Mouse (Mus musculus) cortical plate, adult 2 months (tissue): ENCODE data around the gene Camta1. TPM values are rescaled to one million over a fixed set of nuclear protein-coding genes. Genes with fewer than 3 reads are reported as not detected.

Experiments used
- H3K27ac ChIP-seq: fragments of 200-500 bp; 2 replicates; pipeline ENCODE4 v1.5.1; 2012; ENCODE audit warnings: low read length, control low read depth, inconsistent platforms; ENCODE audit not compliant: insufficient read depth
- H3K4me1 ChIP-seq: fragments of 200-500 bp; 2 replicates; pipeline ENCODE4 v1.6.1; 2011; ENCODE audit warnings: low read length; ENCODE audit not compliant: control insufficient read depth, insufficient read depth
- H3K4me3 ChIP-seq: fragments of 200-500 bp; 2 replicates; pipeline ENCODE4 v1.5.1; 2011; ENCODE audit warnings: mild to moderate bottlenecking, low read length, control low read depth; ENCODE audit not compliant: insufficient read depth
- CTCF ChIP-seq: fragments of 200-500 bp; IDR thresholded peaks from 2 replicates; pipeline ENCODE4 v1.5.1; 2011; ENCODE audit warnings: mild to moderate bottlenecking, control low read depth, low read length; ENCODE audit not compliant: insufficient read depth; ENCODE audit errors: extremely low read depth
- POLR2A ChIP-seq: fragments of 200-500 bp; IDR thresholded peaks from 2 replicates; pipeline ENCODE4 v1.6.1; 2011; ENCODE audit warnings: mild to moderate bottlenecking, low read length, control low read depth; ENCODE audit not compliant: insufficient read depth; ENCODE audit errors: extremely low read depth
- polyA plus RNA-seq: library from polyadenylated mRNA; depleted of rRNA; stranded (reverse); fragments of >200 nt; gene quantifications from 2 replicates; pipeline ENCODE4 v1.2.3, GENCODE M21; 2012

Camta1 gene
- polyA plus RNA-seq, 1 experiment = 111 TPM

- H3K4me3 ChIP-seq = no peak overlapping the region
- no peak for TF ChIP-seq POLR2A
- no peak for TF ChIP-seq CTCF
Observed at GRCm38 (mm10) chr4:151301337-151301736, 560.3 kb downstream of the Camta1 start.

DNA sequence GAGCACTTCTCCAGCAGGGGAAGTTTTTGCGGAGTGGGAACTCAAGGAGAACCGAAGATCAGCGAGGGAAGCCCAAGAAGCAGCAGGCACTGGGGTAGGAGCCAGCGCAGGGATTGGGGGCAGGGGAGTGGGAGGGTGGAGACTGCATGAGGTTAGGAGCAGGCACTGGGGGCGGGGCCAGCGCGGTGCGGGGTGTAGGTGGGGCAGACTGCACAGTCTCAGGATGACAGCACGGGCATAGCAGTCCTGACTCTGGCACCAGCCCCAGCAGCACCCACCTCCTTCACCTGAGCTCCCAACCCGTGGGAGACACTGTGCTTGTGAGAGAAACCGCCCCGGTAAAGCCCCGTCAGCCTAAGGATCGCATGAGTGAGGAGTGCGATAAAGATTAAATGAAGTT lies 561.0 kb downstream of the Camta1 start:
- Histone ChIP-seq H3K4me1 (no peaks in the 10 kb centered on the region), H3K27ac (no peak overlapping the region), H3K4me3 (no peak overlapping the region)
- TF ChIP-seq POLR2A = no peak
- no peak for TF ChIP-seq CTCF

More at GRCm38 (mm10) chr4:151301337-151301736, 560.3 kb downstream of the Camta1 start:
- no peak overlapping the region for H3K27ac ChIP-seq
- H3K4me1 ChIP-seq = no peaks in the 10 kb centered on the region

DNA sequence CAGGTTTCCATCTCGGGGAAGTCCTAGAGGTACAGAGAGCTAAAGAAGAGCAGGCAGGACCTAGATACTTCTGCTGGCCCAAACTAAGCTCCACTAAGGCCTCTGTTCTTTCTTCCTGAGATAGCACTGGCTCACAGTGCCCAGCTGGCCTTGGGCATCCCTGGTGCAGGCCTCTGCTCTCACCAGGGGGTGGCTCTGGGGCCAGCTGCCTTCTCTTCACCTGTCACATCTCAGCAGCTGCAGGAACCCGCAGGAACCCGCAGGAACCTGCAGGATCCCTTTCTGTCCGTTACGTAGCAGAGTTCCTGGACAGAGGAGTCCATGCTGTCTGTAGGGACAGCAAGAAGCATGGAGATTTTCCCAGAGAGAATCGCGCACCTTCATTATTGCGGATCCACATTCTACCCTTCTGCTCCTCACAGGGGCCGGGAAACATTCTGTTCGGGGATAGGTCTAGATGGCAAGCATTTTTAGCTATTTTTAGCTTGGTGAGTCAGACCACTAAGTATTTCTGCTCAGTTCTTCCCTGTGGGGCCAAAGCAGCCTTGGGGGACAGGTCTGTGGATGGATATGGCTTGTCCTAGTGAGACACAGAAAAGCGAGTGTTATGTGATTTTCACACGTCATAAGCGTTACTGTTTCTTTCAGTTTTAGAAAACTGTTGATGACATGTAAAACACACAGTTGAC lies 566.0 kb downstream of the Camta1 start:
- TF ChIP-seq CTCF (no peak), POLR2A (no peak)

DNA sequence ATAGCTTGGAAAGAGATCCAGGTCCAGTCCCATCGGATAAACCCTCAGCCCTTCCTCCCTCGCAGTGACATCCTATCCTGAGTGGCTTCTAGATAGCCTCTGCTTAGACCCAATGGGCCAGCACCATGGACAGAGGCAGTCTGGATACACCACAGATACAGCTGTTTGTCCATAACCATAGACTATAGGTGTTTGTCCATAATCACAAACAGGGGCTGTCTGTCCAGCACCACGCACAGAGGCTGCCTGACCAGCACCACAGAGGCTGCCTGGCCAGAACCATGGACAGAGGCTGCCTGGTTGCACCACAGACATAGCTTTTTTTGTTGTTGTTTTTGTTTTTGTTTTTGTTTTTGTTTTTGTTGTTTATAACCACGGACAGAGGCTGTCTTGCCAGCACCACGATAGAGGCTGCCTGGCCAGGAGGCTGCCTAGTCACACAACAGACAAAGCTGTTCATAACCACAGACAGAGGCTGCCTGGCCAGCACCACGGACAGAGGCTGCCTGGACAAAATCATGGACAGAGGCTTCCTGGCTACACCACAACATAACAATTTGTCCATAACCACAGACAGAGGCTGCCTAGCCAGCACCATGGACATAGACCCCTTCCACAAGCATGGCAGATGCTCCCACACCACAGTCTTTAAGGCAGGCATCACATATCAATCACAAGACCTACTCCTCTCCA lies 572.6 kb downstream of the Camta1 start:
- Histone ChIP-seq H3K27ac (no peak overlapping the region), H3K4me1 (no peaks in the 10 kb centered on the region), H3K4me3 (no peak overlapping the region)
- no peak for TF ChIP-seq POLR2A
- no peak for TF ChIP-seq CTCF

More for the DNA sequence above, 566.0 kb downstream of the Camta1 start:
- no peak overlapping the region for H3K4me3 ChIP-seq
- no peaks in the 10 kb centered on the region for H3K4me1 ChIP-seq
- no peak overlapping the region for H3K27ac ChIP-seq

- Histone ChIP-seq H3K4me3 (no peak overlapping the region), H3K27ac (no peak overlapping the region), H3K4me1 (no peaks in the 10 kb centered on the region)
- no peak for TF ChIP-seq POLR2A
- TF ChIP-seq CTCF = no peak
Observed at GRCm38 (mm10) chr4:151285905-151286445, 575.7 kb downstream of the Camta1 start.

DNA sequence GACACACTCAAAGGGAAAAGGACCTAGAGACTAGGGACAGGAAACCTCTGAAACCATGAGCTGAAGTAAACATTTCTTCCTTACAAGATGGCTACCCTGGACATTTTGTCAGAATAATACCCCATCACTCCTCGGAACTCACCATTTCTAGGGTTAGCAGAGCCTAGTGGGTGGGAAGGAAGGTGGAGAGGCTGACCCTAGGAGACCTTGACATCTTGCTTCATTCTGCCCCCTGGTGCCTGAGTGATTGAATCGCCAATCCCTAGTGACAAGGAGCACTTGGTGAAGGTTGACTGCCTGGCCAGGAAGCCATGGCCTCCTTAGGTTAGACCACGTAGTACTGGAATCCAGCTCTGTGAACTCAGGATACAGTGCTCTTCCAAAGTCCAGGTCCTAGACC lies 576.2 kb downstream of the Camta1 start:
- Histone ChIP-seq H3K27ac (no peak overlapping the region), H3K4me3 (no peak overlapping the region), H3K4me1 (no peaks in the 10 kb centered on the region)
- TF ChIP-seq POLR2A = no peak
- TF ChIP-seq CTCF = no peak

- TF ChIP-seq POLR2A (no peak), CTCF (peak; percentile 87)
- Histone ChIP-seq H3K27ac (no peak overlapping the region), H3K4me1 (no peaks in the 10 kb centered on the region), H3K4me3 (no peak overlapping the region)
Observed at GRCm38 (mm10) chr4:151283092-151283741, 578.5 kb downstream of the Camta1 start.

GRCm38 (mm10) chr4:151282103-151282502 lies 579.6 kb downstream of the Camta1 start:
- TF ChIP-seq CTCF (no peak), POLR2A (no peak)
- Histone ChIP-seq H3K27ac (no peak overlapping the region), H3K4me3 (no peak overlapping the region), H3K4me1 (no peaks in the 10 kb centered on the region)

GRCm38 (mm10) chr4:151275292-151275691 lies 586.4 kb downstream of the Camta1 start:
- Histone ChIP-seq H3K4me3 (no peak overlapping the region), H3K4me1 (peaks cover 6% of the 10 kb centered on the region), H3K27ac (no peak overlapping the region)
- TF ChIP-seq POLR2A = no peak
- TF ChIP-seq CTCF = no peak

- Histone ChIP-seq H3K4me1 (peaks cover 3% of the 10 kb centered on the region; the same call in 1 of the 2 replicates), H3K4me3 (no peak overlapping the region), H3K27ac (no peak overlapping the region)
- TF ChIP-seq CTCF (no peak), POLR2A (no peak)
Observed at GRCm38 (mm10) chr4:151263786-151264414, 597.8 kb downstream of the Camta1 start.
